Mouse (Mus musculus): Measurements from ENCODE around the gene Slc9b1. TPM values are rescaled to one million over a fixed set of nuclear protein-coding genes. Genes with fewer than 3 reads are reported as not detected.

Gene Slc9b1
- total RNA-seq, 2 experiments from 2014 or later, result 0.23 to 0.44 TPM

DNA sequence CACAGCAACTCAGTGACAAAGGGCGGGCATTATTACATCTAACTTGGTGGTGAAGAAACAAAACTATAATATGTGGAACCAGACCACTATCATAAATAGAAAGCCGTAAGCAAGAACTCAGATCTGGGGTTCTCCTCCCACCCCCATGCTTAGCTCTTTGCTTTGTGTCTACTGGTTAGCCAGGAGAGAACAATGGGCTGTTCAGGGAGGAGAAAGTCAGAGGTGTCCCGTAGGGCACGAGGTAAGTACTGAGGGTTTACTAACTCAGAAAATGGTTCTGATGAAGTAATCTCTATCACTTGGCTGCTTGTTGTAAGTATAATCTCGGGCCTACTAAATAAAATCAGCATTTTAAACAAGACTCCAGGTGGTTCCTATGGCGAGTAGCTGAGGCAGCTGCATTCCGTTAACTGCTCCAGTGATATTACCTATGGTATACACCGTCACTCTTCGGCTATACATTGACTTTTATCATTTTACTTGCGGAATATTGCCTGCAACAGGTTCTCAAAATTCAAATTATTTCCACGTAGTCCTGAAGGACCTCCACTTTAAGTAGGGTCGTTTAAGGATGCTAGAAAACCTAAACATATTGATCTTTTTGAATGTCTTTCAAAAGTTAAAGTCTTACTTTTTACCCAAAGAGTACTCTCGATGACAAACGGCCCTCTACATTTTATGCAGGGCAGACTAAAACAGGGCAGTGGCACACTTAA lies 89.2 kb downstream of the Slc9b1 start:
- no peak for DNase-seq (ENCODE audit: extremely low spot score in 1 of 2, low spot score in 1 of 2)

DNA sequence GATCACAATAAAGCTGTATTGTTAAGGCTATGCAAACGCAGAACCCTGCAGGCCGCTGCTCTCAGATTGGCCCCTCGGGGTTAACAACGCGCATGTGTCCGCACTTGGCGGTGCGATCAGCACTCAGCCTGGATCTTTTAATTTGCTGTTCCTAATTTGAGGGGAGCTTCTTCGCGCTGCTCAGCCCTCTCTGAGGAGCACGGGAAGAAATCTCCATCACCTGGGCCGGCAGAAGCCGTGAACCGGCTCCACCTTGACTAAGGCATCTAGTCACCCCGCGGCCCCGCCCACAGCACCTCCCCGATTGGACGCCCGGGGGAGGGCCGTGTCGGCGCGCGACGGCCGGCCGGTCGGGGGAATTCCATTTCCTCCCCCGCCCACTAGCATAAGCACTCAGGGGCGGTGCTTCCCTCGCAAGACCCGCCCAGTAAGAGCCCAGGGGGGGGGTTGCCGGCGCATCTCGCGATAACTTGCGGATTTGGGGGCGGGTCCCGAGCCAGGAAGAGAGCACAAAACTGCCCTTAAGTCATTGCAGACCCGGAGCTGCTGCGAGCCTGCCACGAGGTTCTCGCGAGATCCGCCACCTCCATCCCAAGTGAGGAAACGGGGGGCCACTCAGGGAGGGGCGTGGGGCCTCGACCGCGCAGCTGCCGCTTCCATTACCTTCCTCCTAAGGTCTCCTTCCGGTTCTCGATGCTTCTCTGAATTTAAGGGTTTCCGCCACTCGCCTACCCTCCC lies 90.1 kb downstream of the Slc9b1 start, which contains the start of gene Ube2d3:
Ube2d3 (plus strand) TSS at position 392 of the 738 bp plus-strand sequence.
- peak; percentile 93 to 99 for DNase-seq (ENCODE audit: extremely low spot score in 1 of 2, low spot score in 1 of 2)

DNA sequence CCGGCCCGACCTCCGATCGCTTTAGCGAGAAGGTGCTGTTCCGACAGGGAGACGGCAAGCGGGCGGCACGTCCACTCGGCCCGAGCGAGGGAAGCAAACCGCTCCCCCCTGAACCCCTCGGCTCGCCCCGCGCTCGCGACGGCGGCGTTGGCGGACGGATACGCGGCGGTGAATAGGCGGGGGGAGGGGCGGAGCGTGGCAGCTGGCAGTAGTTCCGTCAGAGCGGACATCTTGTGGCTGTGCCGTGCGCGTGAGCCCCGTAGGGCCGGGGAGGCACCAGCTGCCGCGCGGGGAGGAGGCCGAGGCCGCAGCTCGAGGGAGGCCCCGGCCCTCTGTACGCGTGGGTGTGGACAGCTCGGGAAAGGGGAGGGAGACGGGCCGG lies 90.7 kb downstream of the Slc9b1 start:
- DNase-seq (ENCODE audit: extremely low spot score in 1 of 2, low spot score in 1 of 2), result peak in 1 of 2 experiments; percentile 93

DNA sequence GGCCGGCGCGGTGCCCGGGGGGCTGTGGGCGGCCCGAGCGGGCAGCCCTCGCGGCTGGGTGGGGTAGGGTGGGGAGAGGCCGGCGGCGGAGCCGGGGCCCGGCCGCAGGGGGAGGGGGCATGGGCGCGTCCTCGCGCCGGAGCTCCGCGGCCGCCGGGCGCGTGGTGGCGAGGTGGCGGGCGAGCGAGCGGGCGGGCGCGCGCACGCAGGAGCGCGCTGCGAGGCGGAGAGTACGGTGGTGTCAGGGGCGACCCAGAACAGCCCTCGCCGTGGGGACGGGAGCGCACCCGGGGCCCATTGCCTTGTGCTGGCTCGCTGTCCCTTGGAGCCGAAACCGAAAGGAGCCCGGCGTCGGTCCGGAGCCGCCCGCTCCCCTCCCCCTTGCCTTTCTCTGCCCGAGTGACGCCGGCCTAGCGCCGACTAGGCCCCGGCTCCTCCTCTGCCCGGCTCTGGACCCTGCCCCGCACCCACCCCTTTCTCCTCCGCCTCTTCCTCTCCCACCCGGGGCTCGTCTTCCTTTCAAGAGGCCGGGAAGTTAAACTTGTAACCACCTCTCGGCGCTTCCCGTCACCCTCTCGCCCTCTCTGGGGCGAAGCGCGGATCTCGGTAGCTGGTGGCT lies 91.2 kb downstream of the Slc9b1 start:
- peak; percentile 49 to 68 for DNase-seq (ENCODE audit: extremely low spot score in 1 of 2, low spot score in 1 of 2)

DNA sequence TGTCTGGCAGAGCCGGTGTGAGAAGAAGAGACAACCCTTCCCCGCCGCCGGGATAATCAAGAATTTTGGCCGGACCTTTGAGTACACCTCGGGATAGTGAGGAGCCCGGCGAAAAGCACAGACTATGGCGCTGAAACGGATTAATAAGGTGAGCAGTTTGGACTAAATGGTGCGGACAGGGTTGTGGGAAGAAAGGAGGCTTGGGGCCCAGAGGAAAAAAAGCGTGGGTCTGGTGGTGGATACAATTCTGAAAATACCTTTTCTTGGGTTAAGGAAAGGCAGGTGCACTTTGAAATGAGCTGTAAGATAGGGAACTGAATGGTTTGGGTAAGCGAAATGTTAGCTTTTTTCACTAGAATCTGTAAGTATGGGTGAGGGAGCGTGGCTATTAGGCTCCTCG lies 91.8 kb downstream of the Slc9b1 start:
- DNase-seq (ENCODE audit: extremely low spot score in 1 of 2, low spot score in 1 of 2), result no peak

DNA sequence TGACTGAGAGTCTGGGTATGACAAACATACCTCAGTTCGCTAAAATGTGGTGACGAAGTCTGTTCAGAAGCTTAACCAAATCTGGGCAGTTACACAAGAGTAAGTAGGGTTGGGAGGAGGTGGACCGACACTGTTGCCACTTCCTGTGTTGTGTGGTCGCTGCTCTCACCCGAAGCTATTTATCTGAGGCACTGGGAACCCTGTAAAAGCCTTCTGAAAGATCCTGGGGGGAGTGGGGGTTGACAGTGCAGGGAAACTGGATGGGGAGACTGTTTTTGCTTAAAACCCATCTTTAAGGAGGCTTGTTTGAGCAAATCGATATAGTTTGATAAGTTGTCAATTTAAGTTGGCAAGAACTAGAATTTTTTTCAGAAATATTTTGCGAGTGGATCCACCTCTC lies 92.4 kb downstream of the Slc9b1 start:
- DNase-seq (ENCODE audit: extremely low spot score in 1 of 2, low spot score in 1 of 2), result peak in 1 of 2 experiments; percentile 13

DNA sequence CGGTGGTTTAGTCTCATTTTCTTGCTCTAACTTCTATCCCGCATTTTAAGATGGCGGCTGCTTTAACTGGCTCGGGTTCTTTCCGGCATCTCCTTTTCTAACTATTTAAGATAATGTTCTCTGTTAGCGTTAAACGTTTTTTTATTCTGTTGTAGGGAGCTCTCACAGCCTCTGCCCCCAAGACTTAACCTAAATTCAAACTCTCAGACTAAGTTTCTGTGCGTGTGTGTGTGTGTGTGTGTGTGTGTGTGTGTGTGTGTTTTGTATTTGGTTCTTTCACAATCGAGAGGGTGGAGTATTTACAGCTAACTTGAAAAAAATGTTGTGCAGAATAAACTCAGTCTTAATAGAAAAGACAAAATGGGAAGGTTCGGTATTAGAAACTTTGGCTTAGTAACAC lies 92.8 kb downstream of the Slc9b1 start:
- DNase-seq (ENCODE audit: extremely low spot score in 1 of 2, low spot score in 1 of 2), result no peak

DNA sequence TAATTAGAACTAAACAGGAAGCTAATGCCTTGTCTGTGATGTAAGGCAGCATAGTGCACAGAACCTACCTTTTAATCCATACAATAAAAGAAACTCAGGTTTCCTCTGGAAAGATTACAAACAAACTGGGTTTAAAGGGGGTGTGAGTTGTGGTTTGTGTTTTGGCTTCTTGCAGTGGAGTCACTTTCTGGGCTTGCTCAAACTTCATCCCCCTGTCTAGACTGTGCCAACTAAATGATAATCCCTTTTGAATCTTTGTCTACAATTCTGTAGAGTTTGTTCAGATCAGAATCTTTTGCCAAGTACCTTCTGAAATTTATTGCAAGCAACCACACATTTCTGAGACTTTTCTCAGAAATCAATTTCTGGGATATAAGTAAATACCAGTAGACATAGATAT lies 97.1 kb downstream of the Slc9b1 start:
- no peak for DNase-seq (ENCODE audit: extremely low spot score in 1 of 2, low spot score in 1 of 2)

Other genes starting within 250 kb of the Slc9b1 start
- 1 to 10 TPM; 1.5 to 2.4 TPM for gene Cenpe, start 135.5 kb upstream of the Slc9b1 start, total RNA-seq (2021)
- 1 to 10 TPM; 4.3 to 4.8 TPM for gene Bdh2, start 66.8 kb upstream of the Slc9b1 start, total RNA-seq (2021)
- gene Slc9b2, start 40.3 kb upstream of the Slc9b1 start, total RNA-seq (2021), result 1 to 10 TPM; 2.2 to 2.3 TPM
- gene Cisd2, start 75.9 kb downstream of the Slc9b1 start, total RNA-seq (2021), result 10 to 100 TPM; 33.0 to 38.1 TPM
- 100 to 1,000 TPM; 229 to 240 TPM for gene Ube2d3, start 90.1 kb downstream of the Slc9b1 start, total RNA-seq (2021)
- gene Manba, start 137.6 kb downstream of the Slc9b1 start, total RNA-seq (2021), result 1 to 10 TPM; 6.0 to 7.4 TPM